Mouse (Mus musculus) thymus, adult 2 months (tissue): ENCODE measurements around the gene Mapkapk5.

Experiments
- CTCF ChIP-seq: fragments of 200-500 bp; IDR thresholded peaks from 2 replicates; pipeline ENCODE4 v1.5.1; 2012; ENCODE audit warnings: mild to moderate bottlenecking, control low read depth, low read length, moderate library complexity, borderline replicate concordance; ENCODE audit not compliant: control insufficient read depth, poor library complexity, insufficient read depth; ENCODE audit errors: extremely low read depth
- POLR2A ChIP-seq: fragments of 200-500 bp; IDR thresholded peaks from 2 replicates; pipeline ENCODE4 v1.6.1; 2012; ENCODE audit warnings: mild to moderate bottlenecking, low read length, control low read depth, moderate library complexity; ENCODE audit not compliant: control insufficient read depth, poor library complexity, insufficient read depth; ENCODE audit errors: extremely low read depth

DNA sequence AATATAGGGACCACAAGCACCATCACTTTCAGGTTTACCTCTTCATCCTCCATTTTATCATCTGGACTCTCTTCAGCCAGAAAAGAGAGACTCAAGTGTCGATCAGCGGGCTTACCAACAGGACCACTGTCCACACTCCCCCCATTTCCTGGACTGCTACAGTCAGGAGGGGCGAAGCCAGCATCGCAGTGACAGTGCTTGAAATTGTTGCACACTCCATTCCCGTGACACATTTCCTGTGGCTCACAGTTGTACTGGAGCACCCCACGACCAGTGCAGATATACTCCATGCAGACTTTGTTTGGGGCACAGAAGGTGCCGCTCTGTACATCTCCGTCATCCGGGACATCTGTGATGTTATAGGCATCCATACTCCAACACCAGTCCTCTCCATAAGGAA is 26.7 kb downstream of the Mapkapk5 start:
- TF ChIP-seq POLR2A (no peak), CTCF (no peak)
